ENCODE assay signal across 12 mouse cellular contexts in the genomic region with DNA sequence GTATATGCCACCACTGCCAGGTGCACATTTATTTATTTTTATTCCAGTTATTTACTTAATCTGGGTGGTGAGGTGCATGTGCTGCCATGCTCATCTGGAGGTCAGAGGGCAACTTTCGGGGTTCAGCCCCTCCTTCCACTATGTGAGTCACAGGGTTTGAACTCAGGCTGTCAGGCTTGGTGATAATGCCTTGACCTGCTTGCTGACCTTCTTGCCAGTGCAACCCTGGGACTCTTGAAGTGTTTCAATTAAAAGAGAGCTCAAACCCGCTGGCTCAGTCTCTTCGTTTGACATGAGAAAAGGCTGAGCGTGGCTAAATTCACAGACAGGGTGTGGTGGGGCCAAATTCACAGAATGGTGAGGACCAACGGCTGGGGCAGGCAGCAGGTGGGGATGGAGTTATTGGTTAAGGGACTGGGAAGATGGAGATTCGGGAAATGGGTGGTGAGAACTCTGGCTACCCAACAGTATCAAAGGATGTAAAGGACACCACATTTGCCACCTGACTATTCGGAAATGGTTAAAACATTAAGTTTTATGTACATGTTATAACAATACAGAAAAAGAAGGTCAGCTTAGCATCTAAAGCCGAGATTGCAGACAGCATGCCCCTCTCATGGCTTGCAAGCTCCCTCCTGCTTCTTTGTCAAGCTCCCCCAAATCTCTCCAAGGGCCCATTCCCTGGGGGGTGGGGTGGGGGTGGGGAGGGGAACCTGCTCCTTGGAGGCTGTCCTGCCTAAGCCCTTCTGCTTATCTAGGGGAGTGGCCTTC. TPM values are rescaled to one million over a fixed set of nuclear protein-coding genes. Genes with fewer than 3 reads are reported as not detected.
DNase-seq lines count a peak whose midpoint lies in the region; ATAC-seq and TF ChIP-seq lines count a peak whose summit lies in the region.
"Had no signal": no experiment of that assay in that cellular context is flagged by ENCODE, and none has a peak within 500 bp of the region (broad histone marks: within the 10 kb centered on the region; RNA-seq: fewer than 3 reads in every experiment).

No protein-coding gene starts in this region.

- TF ChIP-seq POLR2A in ES-Bruce4 (IDR thresholded peaks at IDR 0.05; ENCODE audit: insufficient read depth, low read length): no peak
- no peak for TF ChIP-seq POLR2A in bone marrow, adult 2 months (IDR thresholded peaks at IDR 0.05; ENCODE audit: borderline replicate concordance, control insufficient read depth, low read depth, low read length)

- H3K4me2 ChIP-seq in forebrain, embryonic 14.5 days (ENCODE audit: low read length): no peak overlapping the region
- H3K4me2 ChIP-seq in forebrain, embryonic 16.5 days (ENCODE audit: low read length): no peak overlapping the region; the same call in 1 of the 2 replicates
- no peak overlapping the region for H3K4me2 ChIP-seq in hindbrain, embryonic 12.5 days (replicated peaks)
- H3K4me2 ChIP-seq in hindbrain, embryonic 11.5 days (replicated peaks; ENCODE audit: low read depth, low read length): no peak overlapping the region
- H3K4me2 ChIP-seq: embryonic facial prominence, embryonic 12.5 days; limb, embryonic 12.5 days had no signal

- no peaks in the 10 kb centered on the region for H3K27me3 ChIP-seq in forebrain, embryonic 14.5 days (replicated peaks; ENCODE audit: control insufficient read depth, insufficient read depth, low read length)
- H3K27me3 ChIP-seq in forebrain, embryonic 16.5 days (replicated peaks; ENCODE audit: control insufficient read depth, insufficient read depth, low read length): no peaks in the 10 kb centered on the region
- H3K27me3 ChIP-seq in hindbrain, embryonic 12.5 days: no peaks in the 10 kb centered on the region
- no peaks in the 10 kb centered on the region for H3K27me3 ChIP-seq in hindbrain, embryonic 11.5 days (ENCODE audit: control insufficient read depth, insufficient read depth, low read length)
- H3K27me3 ChIP-seq in ES-Bruce4 (ENCODE audit: control insufficient read depth, insufficient read depth, low read length, poor library complexity, severe bottlenecking): no peaks in the 10 kb centered on the region
- H3K27me3 ChIP-seq: embryonic facial prominence, embryonic 12.5 days; limb, embryonic 12.5 days had no signal

- H3K27ac ChIP-seq in forebrain, embryonic 14.5 days (ENCODE audit: low read depth, low read length): no peak overlapping the region
- H3K27ac ChIP-seq in forebrain, embryonic 16.5 days (ENCODE audit: low read length): no peak overlapping the region
- H3K27ac ChIP-seq in hindbrain, embryonic 12.5 days: no peak overlapping the region; the same call in 1 of the 2 replicates
- no peak overlapping the region for H3K27ac ChIP-seq in hindbrain, embryonic 11.5 days (ENCODE audit: low read depth, low read length)
- H3K27ac ChIP-seq in ES-Bruce4 (ENCODE audit: insufficient read depth, low read length): peak overlapping the region; percentile 44
- peak overlapping the region; percentile 36; the same call in 1 of the 2 replicates for H3K27ac ChIP-seq in bone marrow, adult 2 months (ENCODE audit: control insufficient read depth, insufficient read depth, low read depth, low read length, poor library complexity)
- no peak overlapping the region for H3K27ac ChIP-seq in layer of hippocampus, adult 2 months
- H3K27ac ChIP-seq: embryonic facial prominence, embryonic 12.5 days; left cerebral cortex, adult 2 months; limb, embryonic 12.5 days had no signal

- H3K36me3 ChIP-seq in forebrain, embryonic 14.5 days (ENCODE audit: control insufficient read depth, insufficient read depth, low read length): no peaks in the 10 kb centered on the region
- no peaks in the 10 kb centered on the region for H3K36me3 ChIP-seq in forebrain, embryonic 16.5 days (ENCODE audit: control insufficient read depth, insufficient read depth)
- no peaks in the 10 kb centered on the region for H3K36me3 ChIP-seq in hindbrain, embryonic 12.5 days
- no peaks in the 10 kb centered on the region for H3K36me3 ChIP-seq in hindbrain, embryonic 11.5 days (ENCODE audit: control insufficient read depth, insufficient read depth, low read length)
- 0 out of 2 replicates have a peak, but pooled peaks cover 2% of the 10 kb centered on the region for H3K36me3 ChIP-seq in ES-Bruce4 (ENCODE audit: control insufficient read depth, insufficient read depth, low read length, poor library complexity, severe bottlenecking)
- H3K36me3 ChIP-seq: embryonic facial prominence, embryonic 12.5 days; limb, embryonic 12.5 days had no signal

- WGBS in forebrain, embryonic 14.5 days: 39% methylated on average over 8 of the region's 8 CpGs
- WGBS in forebrain, embryonic 16.5 days: 40% methylated on average over 8 of the region's 8 CpGs
- WGBS in hindbrain, embryonic 12.5 days: 36% methylated on average over 8 of the region's 8 CpGs
- WGBS in hindbrain, embryonic 11.5 days: 34% methylated on average over 8 of the region's 8 CpGs
- 73% methylated on average over 8 of the region's 8 CpGs for WGBS in bone marrow, adult 2 months

- H3K9ac ChIP-seq in forebrain, embryonic 14.5 days (ENCODE audit: low read length): 0 out of 2 replicates have a peak overlapping the region, but pooled peaks have one; percentile 2
- H3K9ac ChIP-seq in forebrain, embryonic 16.5 days (replicated peaks; ENCODE audit: low read depth, low read length): no peak overlapping the region
- H3K9ac ChIP-seq in hindbrain, embryonic 12.5 days: 0 out of 2 replicates have a peak overlapping the region, but pooled peaks have one; percentile 27
- no peak overlapping the region for H3K9ac ChIP-seq in hindbrain, embryonic 11.5 days (ENCODE audit: low read depth, low read length)
- no peak overlapping the region for H3K9ac ChIP-seq in ES-Bruce4 (ENCODE audit: low read depth, poor library complexity, severe bottlenecking)
- H3K9ac ChIP-seq: embryonic facial prominence, embryonic 12.5 days had no signal

- no peak for DNase-seq in forebrain, embryonic 14.5 days (ENCODE audit: low spot score)
- DNase-seq in hindbrain, embryonic 11.5 days (ENCODE audit: low spot score): no peak
- DNase-seq in layer of hippocampus, adult 2 months (ENCODE audit: low spot score in 2 of 2): no peak
- DNase-seq in urinary bladder, postnatal 10 days (ENCODE audit: low spot score): no peak
- DNase-seq: cerebellum, adult 11 months had no signal

- TF ChIP-seq EP300 in ES-Bruce4 (IDR thresholded peaks at IDR 0.05; ENCODE audit: insufficient read depth, low read depth, low read length): 0 out of 2 replicates have a peak, but pooled peaks have one; percentile 71

- no peaks in the 10 kb centered on the region for H3K9me3 ChIP-seq in forebrain, embryonic 14.5 days (replicated peaks; ENCODE audit: control insufficient read depth, low read length)
- no peaks in the 10 kb centered on the region for H3K9me3 ChIP-seq in forebrain, embryonic 16.5 days (ENCODE audit: control insufficient read depth, low read length)
- no peaks in the 10 kb centered on the region for H3K9me3 ChIP-seq in hindbrain, embryonic 12.5 days (replicated peaks)
- H3K9me3 ChIP-seq in hindbrain, embryonic 11.5 days (ENCODE audit: control insufficient read depth, low read length): no peaks in the 10 kb centered on the region
- no peaks in the 10 kb centered on the region for H3K9me3 ChIP-seq in ES-Bruce4 (replicated peaks; ENCODE audit: control insufficient read depth, insufficient read depth, low read length, poor library complexity, severe bottlenecking)
- H3K9me3 ChIP-seq: embryonic facial prominence, embryonic 12.5 days; limb, embryonic 12.5 days had no signal

- H3K4me1 ChIP-seq in forebrain, embryonic 14.5 days (ENCODE audit: control insufficient read depth, insufficient read depth, low read length): peaks cover 14% of the 10 kb centered on the region
- peaks cover 11% of the 10 kb centered on the region for H3K4me1 ChIP-seq in forebrain, embryonic 16.5 days (replicated peaks; ENCODE audit: control insufficient read depth, insufficient read depth, low read length)
- H3K4me1 ChIP-seq in hindbrain, embryonic 12.5 days: peaks cover 14% of the 10 kb centered on the region
- peaks cover under 1% of the 10 kb centered on the region; the same call in 1 of the 2 replicates for H3K4me1 ChIP-seq in hindbrain, embryonic 11.5 days (replicated peaks; ENCODE audit: control insufficient read depth, insufficient read depth, low read length)
- peaks cover 13% of the 10 kb centered on the region for H3K4me1 ChIP-seq in ES-Bruce4 (ENCODE audit: control insufficient read depth, insufficient read depth, low read length)
- H3K4me1 ChIP-seq in bone marrow, adult 2 months (ENCODE audit: control insufficient read depth, insufficient read depth, low read length): peaks cover under 1% of the 10 kb centered on the region

- no peak for ATAC-seq in forebrain, embryonic 14.5 days
- ATAC-seq in forebrain, embryonic 16.5 days: no peak
- no peak for ATAC-seq in hindbrain, embryonic 12.5 days (ENCODE audit: low FRiP score)
- no peak for ATAC-seq in hindbrain, embryonic 11.5 days (ENCODE audit: low FRiP score)

- no peak for TF ChIP-seq CTCF in ES-Bruce4 (IDR thresholded peaks at IDR 0.05; ENCODE audit: low read depth, low read length)
- TF ChIP-seq CTCF in bone marrow, adult 2 months (IDR thresholded peaks at IDR 0.05; ENCODE audit: control insufficient read depth, insufficient read depth, low read length): no peak
- TF ChIP-seq CTCF in layer of hippocampus, adult 2 months (conservative IDR thresholded peaks at IDR 0.05): no peak

- no peak overlapping the region for H3K4me3 ChIP-seq in forebrain, embryonic 14.5 days (ENCODE audit: low read depth, low read length)
- H3K4me3 ChIP-seq in forebrain, embryonic 16.5 days (replicated peaks; ENCODE audit: low read length): no peak overlapping the region
- no peak overlapping the region for H3K4me3 ChIP-seq in hindbrain, embryonic 12.5 days
- H3K4me3 ChIP-seq in hindbrain, embryonic 11.5 days (ENCODE audit: low read depth, low read length): no peak overlapping the region
- H3K4me3 ChIP-seq in ES-Bruce4 (ENCODE audit: low read depth, low read length): no peak overlapping the region
- no peak overlapping the region for H3K4me3 ChIP-seq in bone marrow, adult 2 months (replicated peaks; ENCODE audit: control insufficient read depth, low read depth, low read length)
- no peak overlapping the region for H3K4me3 ChIP-seq in layer of hippocampus, adult 2 months
- H3K4me3 ChIP-seq: embryonic facial prominence, embryonic 12.5 days; left cerebral cortex, adult 2 months; limb, embryonic 12.5 days had no signal

RNA-seq across cellular contexts. Expression of a gene that starts 56.1 kb away (rescaled TPM):
- 11.9 and 17.6 TPM in 2 replicates for polyA plus RNA-seq in forebrain, embryonic 14.5 days (2014; fragmentation: Nextera tagmentation; extraction: Ambion mirVana)
- polyA plus RNA-seq in forebrain, embryonic 16.5 days (2015; fragmentation: Nextera tagmentation; extraction: Ambion mirVana): 16.3 and 20.3 TPM in 2 replicates
- 13.3 and 15.5 TPM in 2 replicates for polyA plus RNA-seq in hindbrain, embryonic 12.5 days (2016; fragmentation: Nextera tagmentation; extraction: Ambion mirVana)
- 10.2 and 11.2 TPM in 2 replicates for polyA plus RNA-seq in hindbrain, embryonic 11.5 days (2014; fragmentation: Nextera tagmentation; extraction: Ambion mirVana)
- polyA plus RNA-seq in ES-Bruce4 (2011; ENCODE audit: insufficient read depth, insufficient read length, low read depth, missing spikeins): 28.8 and 31.3 TPM in 2 replicates
- polyA plus RNA-seq in bone marrow, adult 2 months (2011; ENCODE audit: insufficient read depth, insufficient read length, low replicate concordance, missing spikeins): 9.2 and 19.2 TPM in 2 replicates
- total RNA-seq in layer of hippocampus, adult 2 months (2021): 100 to 1,000 TPM; 144 TPM

Comparison
In these comparisons a context has a peak if more than half of its experiments do, and no peak if none do; other contexts are left out.
1. H3K9ac ChIP-seq: peak in forebrain, embryonic 14.5 days (single experiment) and hindbrain, embryonic 12.5 days (single experiment); none in forebrain, embryonic 16.5 days (single experiment), hindbrain, embryonic 11.5 days (single experiment) and ES-Bruce4 (single experiment).
2. H3K27ac ChIP-seq: peak in ES-Bruce4 (single experiment) and bone marrow, adult 2 months (single experiment); none in forebrain, embryonic 14.5 days (single experiment), forebrain, embryonic 16.5 days (single experiment), hindbrain, embryonic 12.5 days (single experiment), hindbrain, embryonic 11.5 days (single experiment) and layer of hippocampus, adult 2 months (single experiment).